Mouse (Mus musculus) forebrain, embryonic 13.5 days (tissue): ENCODE data around the gene Tenm4. TPM values are rescaled to one million over a fixed set of nuclear protein-coding genes. Genes with fewer than 3 reads are reported as not detected.
A peak's percentile ranks its signal among the peaks of the same experiment; 100 is the strongest.
"Not testable (repeated sequence)": the region's sequence is repeated elsewhere in the genome, so short reads cannot be mapped to it uniquely, and the experiment has no call there.

Experiments used
- ATAC-seq: fragments of 200-750 bp; cut with Nextera tagmentation; 2 replicates; pipeline ENCODE4 v1.8.0; 2017
- H3K27ac ChIP-seq: fragments of 300-500 bp; sonication (generic); 2 replicates; pipeline ENCODE4 v1.5.1; 2015; ENCODE audit warnings: inconsistent platforms, mild to moderate bottlenecking, moderate library complexity
- H3K27me3 ChIP-seq: fragments of 300-500 bp; sonication (generic); 2 replicates; pipeline ENCODE4 v1.6.1; 2015; ENCODE audit warnings: mild to moderate bottlenecking, inconsistent platforms
- H3K36me3 ChIP-seq: fragments of 300-500 bp; sonication (generic); 2 replicates; pipeline ENCODE4 v1.6.1; 2015; ENCODE audit warnings: mild to moderate bottlenecking, inconsistent platforms; ENCODE audit not compliant: poor library complexity, severe bottlenecking
- H3K4me1 ChIP-seq: fragments of 300-500 bp; sonication (generic); 2 replicates; pipeline ENCODE4 v1.6.1; 2015; ENCODE audit warnings: inconsistent platforms
- H3K4me2 ChIP-seq: fragments of 300-500 bp; sonication (generic); 2 replicates; pipeline ENCODE4 v1.6.1; 2015; ENCODE audit warnings: inconsistent platforms, mild to moderate bottlenecking, moderate library complexity
- H3K4me3 ChIP-seq: fragments of 300-500 bp; sonication (generic); 2 replicates; pipeline ENCODE4 v1.5.1; 2015; ENCODE audit warnings: mild to moderate bottlenecking, inconsistent platforms
- H3K9ac ChIP-seq: fragments of 300-500 bp; sonication (generic); 2 replicates; pipeline ENCODE4 v1.6.1; 2015; ENCODE audit warnings: mild to moderate bottlenecking, inconsistent platforms
- H3K9me3 ChIP-seq: fragments of 300-500 bp; sonication (generic); replicated peaks from 2 replicates; pipeline ENCODE4 v1.6.1; 2016; ENCODE audit warnings: inconsistent platforms
- WGBS: fragments of 180-500 bp; shearing (Covaris S2); methylation state at CpG from one replicate; pipeline ENCODE4 v1.1.7; 2015; 5-methylcytosine and 5-hydroxymethylcytosine counted together
- polyA plus RNA-seq: library from polyadenylated mRNA; unstranded; fragments of >200 nt; fragmentation: Nextera tagmentation; extraction: Ambion mirVana; gene quantifications from 2 replicates; pipeline ENCODE4 v1.2.1, GENCODE M21; 2015

Tenm4 gene
- polyA plus RNA-seq, 1 experiment from 2014 or later, result 73.6 TPM

DNA sequence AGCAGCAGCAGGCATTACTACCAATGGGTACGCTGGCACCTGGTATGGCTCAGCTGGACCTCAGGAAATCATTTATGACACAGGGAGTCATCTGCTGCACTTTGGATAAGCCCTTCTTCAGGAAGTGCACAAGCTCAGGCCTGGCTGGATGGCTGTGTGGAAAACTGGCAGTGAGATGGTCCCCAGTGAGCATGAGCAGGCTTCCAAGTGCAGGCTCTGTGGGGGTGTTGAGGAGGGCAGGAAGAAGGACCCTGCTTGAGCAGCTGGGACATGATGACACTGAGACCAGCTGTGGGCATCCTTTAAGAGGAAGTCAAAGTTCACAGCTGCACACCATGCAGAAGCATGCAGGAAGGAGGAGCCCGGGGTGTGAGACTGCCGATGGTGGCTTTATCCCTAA is 455.3 kb downstream of the Tenm4 start:
- Histone ChIP-seq H3K9ac (no peak overlapping the region), H3K4me1 (0 out of 2 replicates have a peak, but pooled peaks cover 4% of the 10 kb centered on the region), H3K36me3 (no peaks in the 10 kb centered on the region), H3K4me2 (no peak overlapping the region), H3K9me3 (no peaks in the 10 kb centered on the region), H3K27ac (no peak overlapping the region), H3K27me3 (no peaks in the 10 kb centered on the region), H3K4me3 (no peak overlapping the region)
- ATAC-seq, result no peak
- 90% methylated on average over 3 of the region's 3 CpGs for WGBS

DNA sequence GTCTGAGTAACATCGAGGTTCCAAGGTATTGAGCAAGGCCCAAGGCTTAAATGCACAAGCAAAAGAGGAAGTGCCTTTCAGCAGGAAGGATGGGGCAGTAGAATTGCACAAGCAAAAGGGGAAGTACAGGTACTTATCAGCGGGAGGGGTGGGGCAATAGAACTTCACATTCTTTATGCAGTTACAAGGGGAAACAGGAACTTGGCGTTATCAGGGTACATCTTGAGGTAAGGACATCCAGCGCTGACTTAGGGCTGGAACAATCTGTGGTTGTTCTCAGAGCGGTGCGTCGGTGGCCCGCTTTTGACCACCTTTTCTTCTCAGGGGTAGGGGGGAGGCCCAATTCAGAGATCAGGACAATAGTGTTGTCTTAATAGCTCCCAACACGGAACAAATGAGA is 459.5 kb downstream of the Tenm4 start:
- H3K27me3 ChIP-seq, ATAC-seq, H3K9ac ChIP-seq, H3K9me3 ChIP-seq, H3K4me3 ChIP-seq, H3K36me3 ChIP-seq, H3K4me2 ChIP-seq, H3K4me1 ChIP-seq, H3K27ac ChIP-seq: not testable (repeated sequence)
- 88% methylated on average over 9 of the region's 9 CpGs for WGBS

DNA sequence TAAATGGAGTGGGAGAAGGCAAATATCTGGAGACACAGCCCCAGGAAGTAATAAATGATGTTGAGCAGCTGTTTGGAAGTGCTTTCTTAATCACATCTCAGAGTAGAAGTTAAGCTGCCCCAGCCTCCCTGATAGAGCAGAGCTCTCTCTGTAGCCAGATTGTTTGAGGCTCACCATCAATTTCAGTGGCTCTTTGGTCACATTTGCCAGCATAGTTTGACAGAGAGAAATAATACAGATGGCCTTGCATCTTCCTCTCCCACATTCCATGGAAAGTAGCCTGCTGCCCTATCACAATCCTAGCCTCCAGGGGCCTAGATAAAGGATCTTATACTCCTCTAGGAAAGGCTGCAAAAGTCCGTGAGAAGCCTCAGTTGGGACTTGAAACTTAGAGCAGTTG is 462.0 kb downstream of the Tenm4 start:
- no peak overlapping the region for H3K4me3 ChIP-seq
- no peak overlapping the region for H3K4me2 ChIP-seq
- WGBS, result 78% methylated on average over 1 of the region's 1 CpGs
- H3K9me3 ChIP-seq, result no peaks in the 10 kb centered on the region
- no peaks in the 10 kb centered on the region for H3K27me3 ChIP-seq
- no peak overlapping the region for H3K27ac ChIP-seq
- ATAC-seq, result no peak
- no peak overlapping the region for H3K9ac ChIP-seq
- peaks cover 4% of the 10 kb centered on the region; the same call in 1 of the 2 replicates for H3K4me1 ChIP-seq
- H3K36me3 ChIP-seq, result no peaks in the 10 kb centered on the region

DNA sequence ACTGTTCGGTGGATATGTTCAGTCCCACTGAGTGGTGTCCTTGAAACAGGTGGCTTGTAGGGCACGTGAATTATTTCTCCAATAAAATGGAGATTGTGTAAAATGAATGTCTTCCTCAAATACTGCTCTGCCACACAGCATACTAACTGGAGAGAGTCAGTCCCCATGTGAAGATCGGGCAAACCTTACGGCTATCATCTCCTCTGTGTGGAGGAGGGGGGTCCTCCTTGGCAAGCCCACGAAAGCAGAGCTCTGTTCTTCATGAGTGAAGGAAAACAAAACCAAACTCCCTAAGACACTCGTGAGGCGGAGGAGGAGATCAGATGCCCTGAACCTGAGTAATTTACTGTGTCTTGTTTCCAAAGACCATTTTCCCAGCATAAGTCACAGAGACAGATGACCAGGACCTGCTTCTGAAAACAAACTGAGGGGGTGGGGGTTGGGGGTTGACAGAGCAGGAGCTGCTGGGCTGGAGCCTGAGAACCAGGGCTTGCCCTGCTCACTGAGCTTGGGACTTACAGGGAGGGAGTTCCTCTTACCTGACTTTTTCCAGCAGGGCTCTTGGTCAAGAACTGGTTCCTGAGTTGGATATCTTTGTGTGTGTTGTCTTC is 464.9 kb downstream of the Tenm4 start:
- no peak for ATAC-seq
- H3K4me3 ChIP-seq, result no peak overlapping the region
- H3K4me2 ChIP-seq, result no peak overlapping the region
- peaks cover 5% of the 10 kb centered on the region; the same call in 1 of the 2 replicates for H3K4me1 ChIP-seq
- no peaks in the 10 kb centered on the region for H3K9me3 ChIP-seq
- H3K27me3 ChIP-seq, result peaks cover 5% of the 10 kb centered on the region; the same call in 1 of the 2 replicates
- 65% methylated on average over 7 of the region's 7 CpGs for WGBS
- H3K9ac ChIP-seq, result no peak overlapping the region
- no peak overlapping the region for H3K27ac ChIP-seq
- no peaks in the 10 kb centered on the region for H3K36me3 ChIP-seq

DNA sequence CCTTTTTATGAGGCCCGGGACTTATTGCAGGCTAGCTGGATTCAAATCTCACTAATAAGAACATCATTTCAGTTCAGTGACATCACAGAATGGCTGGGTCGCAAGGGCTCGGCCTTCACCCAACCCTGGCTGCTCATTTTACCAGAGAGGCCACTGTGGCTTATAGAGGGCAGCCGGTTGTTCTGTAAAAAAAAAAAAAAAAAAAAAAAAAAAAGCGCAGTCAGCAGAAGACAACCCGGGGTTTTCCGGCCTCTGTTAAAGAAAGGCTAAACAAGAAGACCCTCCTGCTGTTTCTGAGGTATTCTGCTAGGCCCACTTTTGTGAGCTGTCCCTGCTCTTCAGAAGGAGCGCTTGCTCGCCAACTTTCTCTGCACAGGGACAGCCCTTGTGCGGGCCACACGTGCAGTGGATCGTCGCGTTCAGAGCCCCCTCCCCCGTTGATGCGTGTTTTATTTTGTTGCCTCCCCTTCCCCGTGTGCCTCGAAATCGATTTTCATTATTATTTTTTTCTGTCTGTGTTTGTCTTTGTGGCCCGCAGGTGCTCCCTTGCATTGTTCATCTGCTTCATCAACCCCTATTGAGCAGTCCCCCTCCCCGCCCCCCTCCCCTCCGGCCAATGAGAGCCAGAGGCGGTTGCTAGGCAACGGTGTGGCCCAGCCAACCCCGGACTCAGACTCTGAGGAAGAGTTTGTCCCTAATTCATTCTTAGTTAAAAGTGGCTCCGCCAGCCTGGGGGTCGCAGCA is 472.6 kb downstream of the Tenm4 start:
- H3K9me3 ChIP-seq, result no peaks in the 10 kb centered on the region
- H3K27me3 ChIP-seq, result peaks cover 47% of the 10 kb centered on the region
- peak overlapping the region; percentile 60 for H3K9ac ChIP-seq
- WGBS, result under 1% methylated on average over 27 of the region's 27 CpGs
- ATAC-seq, result peak; percentile 94
- peak overlapping the region; percentile 69 for H3K4me2 ChIP-seq
- H3K4me3 ChIP-seq, result peak overlapping the region; percentile 40
- no peak overlapping the region; the same call in none of the 2 replicates for H3K27ac ChIP-seq
- no peaks in the 10 kb centered on the region for H3K36me3 ChIP-seq
- H3K4me1 ChIP-seq, result peaks cover 50% of the 10 kb centered on the region

DNA sequence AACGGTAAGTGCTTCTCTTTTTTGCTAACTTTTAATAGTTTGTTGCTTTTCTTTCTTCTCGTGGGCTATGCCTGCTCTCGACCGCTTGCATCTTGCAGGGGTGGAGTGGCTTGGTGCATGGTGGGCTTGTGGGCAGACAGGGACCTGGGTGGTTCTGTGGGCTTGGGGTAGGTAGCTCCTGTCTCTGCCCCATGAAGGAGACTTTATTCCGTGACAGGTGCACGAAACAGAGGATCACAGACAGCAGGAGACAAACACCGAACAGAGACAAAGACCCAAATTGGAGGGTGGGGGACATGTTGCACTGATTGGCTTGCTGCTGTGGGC is 473.1 kb downstream of the Tenm4 start:
- Histone ChIP-seq H3K9ac (peak overlapping the region; percentile 60; the same call in 1 of the 2 replicates), H3K4me3 (peak overlapping the region; percentile 40), H3K36me3 (no peaks in the 10 kb centered on the region), H3K27ac (no peak overlapping the region; the same call in 1 of the 2 replicates), H3K4me2 (peak overlapping the region; percentile 69), H3K4me1 (peaks cover 52% of the 10 kb centered on the region), H3K27me3 (peaks cover 50% of the 10 kb centered on the region), H3K9me3 (no peaks in the 10 kb centered on the region)
- WGBS, result 2% methylated on average over 7 of the region's 7 CpGs
- peak; percentile 70 for ATAC-seq

DNA sequence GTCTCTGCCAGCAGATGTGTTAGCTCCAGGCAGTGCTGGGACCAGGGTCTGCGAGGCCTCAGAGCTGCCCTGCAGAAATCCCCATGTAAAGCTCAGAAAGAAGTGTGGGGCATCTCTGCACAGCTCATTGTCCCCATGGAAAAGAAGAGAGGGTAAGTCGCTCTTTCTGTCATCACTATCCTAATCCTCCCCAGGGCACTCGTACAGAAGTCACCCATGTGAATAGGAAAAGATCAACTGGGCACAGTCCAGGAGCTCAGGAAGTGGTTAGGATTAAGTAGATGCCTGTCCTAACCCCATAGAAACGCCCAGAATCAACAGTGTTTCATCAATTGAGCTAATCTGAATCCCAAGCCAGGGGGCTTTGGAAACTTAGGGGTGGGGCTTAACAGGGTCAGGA is 476.6 kb downstream of the Tenm4 start:
- ATAC-seq, result no peak
- Histone ChIP-seq H3K36me3 (no peaks in the 10 kb centered on the region), H3K9ac (no peak overlapping the region), H3K4me1 (peaks cover 84% of the 10 kb centered on the region), H3K4me3 (no peak overlapping the region), H3K27ac (no peak overlapping the region), H3K27me3 (peaks cover 45% of the 10 kb centered on the region), H3K4me2 (no peak overlapping the region; the same call in 1 of the 2 replicates), H3K9me3 (no peaks in the 10 kb centered on the region)
- 15% methylated on average over 4 of the region's 4 CpGs for WGBS

DNA sequence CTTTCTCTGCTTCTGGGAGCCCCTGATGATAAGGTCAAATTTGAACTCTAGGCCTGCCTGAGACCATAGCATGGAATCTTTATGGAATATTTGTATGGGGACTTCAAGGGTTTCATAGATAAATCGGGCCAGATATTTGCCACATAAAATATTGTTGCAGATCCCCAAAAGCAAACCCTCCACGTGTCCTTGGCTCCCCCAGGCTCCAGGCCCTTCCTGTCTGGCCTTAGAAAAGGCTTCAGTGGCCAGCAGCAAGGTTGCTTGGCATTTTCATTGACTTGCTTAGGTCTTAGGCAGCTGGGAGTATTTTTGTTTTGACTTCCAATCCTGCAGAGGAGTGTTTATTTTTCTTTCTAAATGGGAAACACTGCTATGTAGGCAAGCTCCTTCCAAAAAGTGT is 477.6 kb downstream of the Tenm4 start:
- Histone ChIP-seq H3K4me2 (no peak overlapping the region), H3K9ac (no peak overlapping the region), H3K9me3 (no peaks in the 10 kb centered on the region), H3K36me3 (no peaks in the 10 kb centered on the region), H3K27ac (no peak overlapping the region), H3K27me3 (peaks cover 46% of the 10 kb centered on the region), H3K4me1 (peaks cover 85% of the 10 kb centered on the region), H3K4me3 (no peak overlapping the region)
- no peak for ATAC-seq
- 67% methylated on average over 2 of the region's 2 CpGs for WGBS

DNA sequence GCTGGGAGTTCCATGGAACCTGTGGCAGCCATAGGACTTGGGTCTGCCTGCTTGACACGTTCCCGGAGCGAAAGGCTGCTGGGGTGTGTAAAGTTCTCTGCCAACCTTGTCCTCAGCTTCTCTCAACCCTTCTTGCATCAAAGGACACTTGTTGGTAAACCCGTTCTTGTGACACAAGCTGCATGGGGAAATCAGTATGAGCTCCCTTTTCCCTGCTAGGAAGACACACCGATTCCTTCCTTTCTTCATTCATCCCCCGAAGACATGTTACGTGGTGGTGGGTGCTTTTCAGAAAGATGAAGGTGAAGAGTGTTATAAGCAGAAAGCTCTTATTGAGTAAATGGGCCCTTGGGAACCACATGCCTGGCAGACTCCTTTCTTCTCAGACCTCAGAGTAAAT is 478.1 kb downstream of the Tenm4 start:
- Histone ChIP-seq H3K27me3 (peaks cover 46% of the 10 kb centered on the region), H3K9me3 (no peaks in the 10 kb centered on the region), H3K36me3 (no peaks in the 10 kb centered on the region), H3K9ac (no peak overlapping the region), H3K4me3 (no peak overlapping the region), H3K4me2 (no peak overlapping the region), H3K27ac (no peak overlapping the region), H3K4me1 (peaks cover 79% of the 10 kb centered on the region)
- ATAC-seq, result no peak
- 85% methylated on average over 7 of the region's 7 CpGs for WGBS

DNA sequence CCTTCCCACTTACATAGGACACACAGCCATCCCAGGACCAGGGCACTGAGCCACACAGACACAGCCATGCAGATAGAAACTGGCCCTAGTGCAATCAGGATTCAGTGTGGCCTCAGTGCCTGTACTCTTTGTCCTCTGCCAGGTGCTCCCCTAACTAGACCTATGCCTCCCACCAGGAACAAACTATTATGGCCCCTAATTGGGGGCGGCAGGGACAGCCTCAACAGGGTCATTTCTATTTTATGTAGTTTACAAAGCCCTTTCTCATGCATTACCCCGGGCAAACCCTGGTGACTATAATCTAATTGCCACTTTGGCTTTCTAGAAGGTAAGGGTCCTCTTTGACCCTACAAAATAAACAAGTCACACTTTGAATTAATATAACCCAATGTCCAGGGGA is 479.4 kb downstream of the Tenm4 start:
- Histone ChIP-seq H3K27ac (peak overlapping the region; percentile 76), H3K4me1 (peaks cover 75% of the 10 kb centered on the region), H3K36me3 (no peaks in the 10 kb centered on the region), H3K9ac (no peak overlapping the region), H3K4me2 (no peak overlapping the region), H3K27me3 (peaks cover 35% of the 10 kb centered on the region), H3K4me3 (no peak overlapping the region), H3K9me3 (no peaks in the 10 kb centered on the region)
- ATAC-seq, result no peak
- WGBS, result 3% methylated on average over 2 of the region's 2 CpGs

DNA sequence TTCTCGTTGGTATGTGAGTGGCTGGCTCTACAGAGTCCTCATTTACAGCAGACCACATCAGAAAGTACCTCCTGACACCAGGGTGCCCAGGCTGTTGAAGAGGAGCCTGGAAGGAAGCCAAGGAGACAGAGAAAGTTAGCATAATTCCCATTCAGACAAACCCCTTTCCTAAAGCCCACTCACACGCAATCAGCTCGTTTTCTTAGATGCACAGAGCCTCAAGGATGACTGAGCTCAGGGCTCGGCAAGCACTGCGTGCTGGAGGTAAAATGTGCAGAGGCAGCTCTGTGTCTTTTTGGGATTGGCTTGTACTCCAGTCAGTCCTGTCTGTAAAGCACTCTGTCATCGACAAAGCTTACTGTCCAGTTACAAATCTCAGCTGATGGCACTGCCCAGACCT is 480.0 kb downstream of the Tenm4 start:
- H3K27ac ChIP-seq, result peak overlapping the region; percentile 76
- H3K36me3 ChIP-seq, result no peaks in the 10 kb centered on the region
- H3K9me3 ChIP-seq, result no peaks in the 10 kb centered on the region
- 13% methylated on average over 6 of the region's 6 CpGs for WGBS
- ATAC-seq, result peak; percentile 19
- H3K4me3 ChIP-seq, result no peak overlapping the region
- H3K4me1 ChIP-seq, result peaks cover 74% of the 10 kb centered on the region
- no peak overlapping the region for H3K9ac ChIP-seq
- H3K27me3 ChIP-seq, result peaks cover 29% of the 10 kb centered on the region
- no peak overlapping the region; the same call in 1 of the 2 replicates for H3K4me2 ChIP-seq

DNA sequence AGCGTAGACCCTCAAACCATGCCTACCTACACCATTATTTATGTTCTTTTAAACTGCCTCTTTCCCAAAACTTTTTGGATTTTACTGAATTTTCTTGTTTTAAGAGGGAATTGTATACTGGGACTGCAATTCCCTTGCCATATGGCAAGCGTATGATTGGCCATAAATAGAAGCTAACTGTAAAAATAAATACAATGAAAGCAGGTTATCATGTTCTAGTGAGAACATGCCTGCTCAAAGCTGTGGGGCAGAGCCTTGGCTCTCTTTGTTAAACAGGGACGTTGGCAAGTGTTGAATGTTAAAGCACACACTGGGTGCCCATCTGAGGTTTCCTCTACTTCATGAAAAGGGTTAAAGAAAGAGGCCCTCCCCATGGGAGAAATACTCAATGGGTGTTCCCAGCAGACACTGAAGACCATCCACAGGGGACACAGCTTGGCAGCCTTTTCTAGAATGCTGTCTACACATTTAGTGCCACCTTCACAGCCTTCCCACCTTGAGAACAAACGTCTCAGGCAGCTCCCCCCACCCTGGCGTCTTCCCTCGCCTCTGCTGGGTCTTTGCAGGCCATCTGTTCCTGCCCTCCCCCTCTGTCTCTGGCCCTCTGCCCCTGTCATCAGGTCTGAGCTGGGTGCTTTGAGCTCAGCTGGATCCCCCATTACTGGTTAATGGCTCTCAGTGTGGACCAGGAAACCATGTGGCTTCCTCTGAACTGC is 480.7 kb downstream of the Tenm4 start:
- H3K27ac ChIP-seq, result peak overlapping the region; percentile 76
- peaks cover 28% of the 10 kb centered on the region for H3K27me3 ChIP-seq
- no peak overlapping the region for H3K4me2 ChIP-seq
- no peak overlapping the region for H3K4me3 ChIP-seq
- H3K9me3 ChIP-seq, result no peaks in the 10 kb centered on the region
- 36% methylated on average over 6 of the region's 6 CpGs for WGBS
- no peaks in the 10 kb centered on the region for H3K36me3 ChIP-seq
- H3K4me1 ChIP-seq, result peaks cover 76% of the 10 kb centered on the region
- peak; percentile 84 for ATAC-seq
- no peak overlapping the region for H3K9ac ChIP-seq
